Mouse (Mus musculus) embryo, embryonic 10.5 days (tissue): Measurements from ENCODE around the gene Flt3.

Source experiments
- DNase-seq: peaks from one replicate; pipeline ENCODE4 v3.0.0-alpha.2; 2015; ENCODE audit warnings: low spot score

The Flt3 gene

DNA sequence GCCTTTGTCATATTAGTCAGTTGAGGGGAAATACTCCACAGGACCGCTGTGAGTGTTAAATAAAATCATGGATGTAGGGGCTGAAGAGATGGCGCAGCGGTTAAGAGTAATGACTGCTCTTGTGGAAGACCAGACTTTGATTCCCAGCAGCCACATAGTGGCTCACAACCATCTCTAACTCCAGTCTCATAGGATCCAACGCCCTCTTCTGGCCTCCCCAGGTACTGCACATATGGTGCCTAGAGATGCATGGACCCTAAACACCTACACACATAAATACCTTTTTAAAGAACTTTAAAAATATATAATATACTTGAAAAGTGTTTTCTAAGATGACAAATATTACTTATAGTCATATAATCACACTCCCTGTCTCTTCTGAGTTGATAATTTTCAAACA is 115.9 kb downstream of the Flt3 start:
- no peak for DNase-seq
